Mouse (Mus musculus) olfactory bulb, adult 2 months (tissue): ENCODE data around the gene Hist1h2bm. TPM values are rescaled to one million over a fixed set of nuclear protein-coding genes. Genes with fewer than 3 reads are reported as not detected.
A peak's percentile ranks its signal among the peaks of the same experiment; 100 is the strongest.
"Not testable (repeated sequence)": the region's sequence is repeated elsewhere in the genome, so short reads cannot be mapped to it uniquely, and the experiment has no call there.

Experiments used
- H3K27ac ChIP-seq: fragments of 200-500 bp; 2 replicates; pipeline ENCODE4 v1.5.1; 2012; ENCODE audit warnings: low read depth, low read length; ENCODE audit not compliant: insufficient read depth
- H3K4me1 ChIP-seq: fragments of 200-500 bp; 2 replicates; pipeline ENCODE4 v1.6.1; 2012; ENCODE audit warnings: low read length; ENCODE audit not compliant: control insufficient read depth, insufficient read depth
- H3K4me3 ChIP-seq: fragments of 200-500 bp; 2 replicates; pipeline ENCODE4 v1.5.1; 2012; ENCODE audit warnings: mild to moderate bottlenecking, low read depth, low read length, moderate library complexity; ENCODE audit not compliant: insufficient read depth
- CTCF ChIP-seq: fragments of 200-500 bp; IDR thresholded peaks from 2 replicates; pipeline ENCODE4 v1.5.1; 2012; ENCODE audit warnings: low read depth, mild to moderate bottlenecking, low read length, moderate library complexity; ENCODE audit not compliant: insufficient read depth
- POLR2A ChIP-seq: fragments of 200-500 bp; IDR thresholded peaks from 2 replicates; pipeline ENCODE4 v1.6.1; 2012; ENCODE audit warnings: mild to moderate bottlenecking, low read depth, low read length, moderate library complexity; ENCODE audit not compliant: insufficient read depth
- WGBS: fragments of 180-500 bp; shearing (Covaris S2); methylation state at CpG from one replicate; pipeline ENCODE4 v1.1.7; 2018; 5-methylcytosine and 5-hydroxymethylcytosine counted together
- polyA plus RNA-seq: library from polyadenylated mRNA; stranded (reverse); fragments of >200 nt; gene quantifications from 2 replicates; pipeline ENCODE4 v1.2.4, GENCODE M21; 2012; ENCODE audit warnings: low replicate concordance; ENCODE audit not compliant: missing spikeins, insufficient read depth, insufficient read length

Hist1h2bm gene
- polyA plus RNA-seq, 1 experiment: not detected

DNA sequence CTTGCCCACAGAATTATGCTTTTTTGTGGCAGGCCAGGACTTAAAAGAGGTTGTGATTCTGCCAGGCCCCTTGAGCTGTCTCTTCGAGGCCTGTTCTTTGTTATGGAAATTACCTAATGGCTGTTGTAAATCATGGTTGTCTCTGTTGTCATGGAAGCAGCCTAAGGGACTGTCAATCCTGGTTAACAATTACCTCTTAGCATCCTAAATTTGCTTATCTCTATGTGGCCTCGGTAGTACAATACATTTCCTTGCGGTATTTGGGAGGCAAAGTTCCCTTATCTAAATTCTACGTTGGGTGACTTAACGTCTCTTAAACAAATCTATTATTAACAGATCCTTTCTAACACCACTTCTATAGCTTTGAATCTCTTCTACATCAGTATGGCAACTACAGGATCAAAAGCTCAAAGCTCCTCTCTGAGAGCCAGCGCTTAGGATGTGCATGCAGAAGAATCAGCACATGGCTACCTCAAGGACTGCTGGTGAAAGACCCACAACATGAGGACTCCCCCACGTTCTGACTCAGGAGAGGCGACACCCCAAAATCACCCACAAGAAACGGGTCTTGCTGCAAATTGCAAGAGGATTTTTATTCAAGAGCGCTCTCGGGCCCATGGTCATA is 6.2 kb downstream of the Hist1h2bm start:
- Histone ChIP-seq H3K27ac (0 out of 2 replicates have a peak overlapping the region, but pooled peaks have one; percentile 26), H3K4me1 (no peaks in the 10 kb centered on the region), H3K4me3 (no peak overlapping the region)
- no peak for TF ChIP-seq POLR2A
- TF ChIP-seq CTCF: no peak
- WGBS: 58% methylated on average over 11 of the region's 11 CpGs

- TF ChIP-seq CTCF (no peak), POLR2A (no peak)
These were observed 7.7 kb downstream of the Hist1h2bm start for GRCm38 (mm10) chr13:21729544-21729943.

DNA sequence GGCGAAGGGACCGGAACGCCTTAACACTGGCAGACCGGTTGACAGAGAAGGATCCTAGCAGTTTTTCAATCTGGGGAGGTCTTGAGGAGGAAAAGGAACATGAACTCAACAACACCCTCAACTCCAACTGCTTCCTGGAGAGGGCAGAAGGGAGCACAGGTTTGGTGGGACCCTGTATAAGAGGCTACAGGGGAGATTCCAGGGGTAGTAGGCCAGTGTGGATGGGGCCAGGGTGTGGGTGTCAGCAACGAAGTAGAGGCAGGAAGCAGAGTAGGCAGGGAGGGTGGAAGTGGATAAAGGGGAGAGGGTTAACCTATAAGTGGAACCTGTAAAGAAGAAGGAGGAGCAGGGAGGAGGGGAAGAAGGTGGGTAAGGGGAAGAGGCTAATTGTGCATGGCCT is 11.6 kb downstream of the Hist1h2bm start:
- Histone ChIP-seq H3K4me1 (peaks cover 2% of the 10 kb centered on the region; the same call in 1 of the 2 replicates), H3K4me3 (no peak overlapping the region), H3K27ac (no peak overlapping the region)
- 74% methylated on average over 5 of the region's 5 CpGs for WGBS
- TF ChIP-seq CTCF (no peak), POLR2A (no peak)

More at GRCm38 (mm10) chr13:21729544-21729943, 7.7 kb downstream of the Hist1h2bm start:
- Histone ChIP-seq H3K4me3 (no peak overlapping the region), H3K4me1 (peaks cover 2% of the 10 kb centered on the region; the same call in 1 of the 2 replicates), H3K27ac (no peak overlapping the region)
- WGBS: 85% methylated on average over 1 of the region's 1 CpGs

GRCm38 (mm10) chr13:21734010-21734905 is 12.4 kb downstream of the Hist1h2bm start:
- WGBS: under 1% methylated on average over 21 of the region's 21 CpGs
- TF ChIP-seq POLR2A (no peak), CTCF (peak; percentile 32; the same call in 1 of the 2 replicates)
- Histone ChIP-seq H3K4me3 (peak overlapping the region; percentile 53), H3K27ac (peak overlapping the region; percentile 76), H3K4me1 (peaks cover 2% of the 10 kb centered on the region; the same call in 1 of the 2 replicates)

DNA sequence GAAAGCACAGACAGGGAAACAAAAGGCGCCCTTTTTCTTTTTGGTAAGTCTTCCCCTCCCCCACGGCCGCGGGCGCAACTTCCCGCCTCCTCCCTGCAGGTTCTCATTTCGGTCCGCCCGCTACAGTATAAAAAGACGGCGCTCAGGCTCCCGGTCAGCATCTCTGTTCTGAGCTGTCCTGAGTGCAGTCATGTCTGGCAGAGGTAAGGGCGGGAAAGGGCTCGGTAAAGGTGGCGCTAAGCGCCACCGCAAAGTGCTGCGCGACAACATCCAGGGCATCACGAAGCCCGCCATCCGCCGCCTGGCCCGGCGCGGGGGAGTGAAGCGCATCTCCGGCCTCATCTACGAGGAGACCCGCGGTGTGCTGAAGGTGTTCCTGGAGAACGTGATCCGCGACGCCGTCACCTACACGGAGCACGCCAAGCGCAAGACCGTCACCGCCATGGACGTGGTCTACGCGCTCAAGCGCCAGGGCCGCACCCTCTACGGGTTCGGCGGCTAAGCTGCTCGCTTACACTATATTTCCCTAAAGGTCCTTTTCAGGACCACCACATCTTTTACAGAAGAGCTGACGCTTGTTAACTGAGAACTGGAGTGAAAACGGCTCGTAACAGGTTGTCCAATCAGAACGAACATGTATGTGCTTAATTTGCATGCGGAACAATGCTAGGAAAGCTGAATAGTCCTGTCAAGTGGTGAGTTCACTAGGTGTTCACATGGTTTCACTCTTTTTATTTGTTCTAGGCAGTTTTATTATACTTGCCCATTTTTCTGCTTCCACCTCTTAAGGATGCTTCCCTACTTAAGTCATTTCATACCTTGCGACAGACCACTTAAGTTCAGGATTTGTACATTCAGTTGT is 13.3 kb downstream of the Hist1h2bm start, which contains the start of gene Hist1h4j:
Gene Hist1h4j, plus strand, starts transcription at position 159 of the 862 bp plus-strand sequence.
- peak; percentile 70; the same call in 1 of the 2 replicates for TF ChIP-seq POLR2A
- under 1% methylated on average over 55 of the region's 56 CpGs for WGBS
- peak within 1 kb of the TSS; percentile 53 for H3K4me3 ChIP-seq
- H3K27ac ChIP-seq: peak within 1 kb of the TSS; percentile 76
- not testable (repeated sequence) for H3K4me1 ChIP-seq

DNA sequence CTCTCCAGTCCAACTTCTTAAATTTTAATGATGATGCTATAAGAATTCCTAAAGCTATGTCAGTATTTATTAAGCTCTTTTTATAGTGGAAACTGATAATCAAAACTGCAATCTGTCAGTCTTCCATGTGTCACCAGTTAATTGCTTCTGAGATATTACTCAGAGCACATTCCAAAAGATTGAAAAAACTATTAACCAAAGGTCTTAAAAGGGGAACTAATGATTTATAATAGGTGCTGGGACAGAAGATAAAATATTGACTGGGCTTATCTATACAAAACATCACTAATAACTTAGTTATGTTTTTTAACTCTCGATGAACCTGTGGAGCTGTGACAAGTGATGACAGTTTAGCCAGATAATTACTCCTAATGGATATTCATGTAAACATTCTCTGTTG is 23.2 kb downstream of the Hist1h2bm start:
- no peak overlapping the region for H3K4me3 ChIP-seq
- TF ChIP-seq POLR2A: no peak
- TF ChIP-seq CTCF: no peak
- no peak overlapping the region for H3K27ac ChIP-seq
- peaks cover 3% of the 10 kb centered on the region; the same call in 1 of the 2 replicates for H3K4me1 ChIP-seq
- WGBS: 87% methylated on average over 1 of the region's 1 CpGs

- 6% methylated on average over 5 of the region's 5 CpGs for WGBS
- H3K27ac ChIP-seq: no peak overlapping the region
- peaks cover 5% of the 10 kb centered on the region; the same call in 1 of the 2 replicates for H3K4me1 ChIP-seq
- TF ChIP-seq CTCF (no peak), POLR2A (no peak)
- H3K4me3 ChIP-seq: peak overlapping the region; percentile 56
These were observed 27.7 kb downstream of the Hist1h2bm start for GRCm38 (mm10) chr13:21749387-21750158.
